Mouse (Mus musculus) hindbrain, embryonic 12.5 days (tissue): Measurements from ENCODE around the gene Thumpd3. TPM values are rescaled to one million over a fixed set of nuclear protein-coding genes. Genes with fewer than 3 reads are reported as not detected.

Experiments
- ATAC-seq: fragments of 200-750 bp; cut with Nextera tagmentation; 2 replicates; pipeline ENCODE4 v1.8.0; 2017; ENCODE audit warnings: moderate TSS enrichment; ENCODE audit not compliant: low FRiP score
- H3K27ac ChIP-seq: fragments of 300-500 bp; sonication (generic); 2 replicates; pipeline ENCODE4 v1.5.1; 2016; ENCODE audit warnings: mild to moderate bottlenecking
- H3K27me3 ChIP-seq: fragments of 300-500 bp; sonication (generic); 2 replicates; pipeline ENCODE4 v1.6.1; 2016; ENCODE audit warnings: mild to moderate bottlenecking
- H3K36me3 ChIP-seq: fragments of 300-500 bp; sonication (generic); 2 replicates; pipeline ENCODE4 v1.6.1; 2016; ENCODE audit warnings: mild to moderate bottlenecking
- H3K4me1 ChIP-seq: fragments of 300-500 bp; sonication (generic); 2 replicates; pipeline ENCODE4 v1.6.1; 2016
- H3K4me2 ChIP-seq: fragments of 300-500 bp; sonication (generic); replicated peaks from 2 replicates; pipeline ENCODE4 v1.6.1; 2016; ENCODE audit warnings: mild to moderate bottlenecking
- H3K4me3 ChIP-seq: fragments of 300-500 bp; sonication (generic); 2 replicates; pipeline ENCODE4 v1.5.1; 2016; ENCODE audit warnings: mild to moderate bottlenecking
- H3K9ac ChIP-seq: fragments of 300-500 bp; sonication (generic); 2 replicates; pipeline ENCODE4 v1.6.1; 2016; ENCODE audit warnings: mild to moderate bottlenecking, moderate library complexity
- H3K9me3 ChIP-seq: fragments of 300-500 bp; sonication (generic); replicated peaks from 2 replicates; pipeline ENCODE4 v1.6.1; 2016; ENCODE audit warnings: mild to moderate bottlenecking
- WGBS: fragments of 180-500 bp; shearing (Covaris S2); methylation state at CpG from one replicate; pipeline ENCODE4 v1.1.7; 2016; 5-methylcytosine and 5-hydroxymethylcytosine counted together
- polyA plus RNA-seq: library from polyadenylated mRNA; unstranded; fragments of >200 nt; fragmentation: Nextera tagmentation; extraction: Ambion mirVana; gene quantifications from 2 replicates; pipeline ENCODE4 v1.2.1, GENCODE M21; 2016

The Thumpd3 gene
- polyA plus RNA-seq, 1 experiment from 2014 or later: 56.6 TPM

- Histone ChIP-seq H3K27ac (no peak overlapping the region), H3K4me1 (peaks cover 14% of the 10 kb centered on the region), H3K4me3 (no peak overlapping the region), H3K27me3 (no peaks in the 10 kb centered on the region), H3K9me3 (no peaks in the 10 kb centered on the region), H3K9ac (no peak overlapping the region), H3K36me3 (no peaks in the 10 kb centered on the region), H3K4me2 (no peak overlapping the region)
- ATAC-seq: no peak
- 87% methylated on average over 2 of the region's 2 CpGs for WGBS
Measured at GRCm38 (mm10) chr6:113040319-113040718, 5.7 kb upstream of the Thumpd3 start.

- H3K36me3 ChIP-seq: no peaks in the 10 kb centered on the region
- WGBS: 83% methylated on average over 11 of the region's 11 CpGs
Measured at GRCm38 (mm10) chr6:113041215-113041990, 4.6 kb upstream of the Thumpd3 start.

GRCm38 (mm10) chr6:113045575-113045974 is 450 bp upstream of the Thumpd3 start:
- Histone ChIP-seq H3K36me3 (peaks cover 10% of the 10 kb centered on the region; the same call in 1 of the 2 replicates), H3K27ac (peak overlapping the region; percentile 89), H3K4me2 (peak overlapping the region; percentile 96), H3K4me1 (peaks cover 17% of the 10 kb centered on the region), H3K4me3 (peak overlapping the region; percentile 69), H3K9ac (peak overlapping the region; percentile 85), H3K9me3 (no peaks in the 10 kb centered on the region), H3K27me3 (no peaks in the 10 kb centered on the region)
- ATAC-seq: peak; percentile 65
- WGBS: under 1% methylated on average over 11 of the region's 11 CpGs

More at GRCm38 (mm10) chr6:113041215-113041990, 4.6 kb upstream of the Thumpd3 start:
- no peak for ATAC-seq
- Histone ChIP-seq H3K4me3 (no peak overlapping the region), H3K9ac (no peak overlapping the region), H3K27ac (no peak overlapping the region), H3K4me2 (no peak overlapping the region), H3K4me1 (peaks cover 16% of the 10 kb centered on the region), H3K9me3 (no peaks in the 10 kb centered on the region), H3K27me3 (no peaks in the 10 kb centered on the region)

DNA sequence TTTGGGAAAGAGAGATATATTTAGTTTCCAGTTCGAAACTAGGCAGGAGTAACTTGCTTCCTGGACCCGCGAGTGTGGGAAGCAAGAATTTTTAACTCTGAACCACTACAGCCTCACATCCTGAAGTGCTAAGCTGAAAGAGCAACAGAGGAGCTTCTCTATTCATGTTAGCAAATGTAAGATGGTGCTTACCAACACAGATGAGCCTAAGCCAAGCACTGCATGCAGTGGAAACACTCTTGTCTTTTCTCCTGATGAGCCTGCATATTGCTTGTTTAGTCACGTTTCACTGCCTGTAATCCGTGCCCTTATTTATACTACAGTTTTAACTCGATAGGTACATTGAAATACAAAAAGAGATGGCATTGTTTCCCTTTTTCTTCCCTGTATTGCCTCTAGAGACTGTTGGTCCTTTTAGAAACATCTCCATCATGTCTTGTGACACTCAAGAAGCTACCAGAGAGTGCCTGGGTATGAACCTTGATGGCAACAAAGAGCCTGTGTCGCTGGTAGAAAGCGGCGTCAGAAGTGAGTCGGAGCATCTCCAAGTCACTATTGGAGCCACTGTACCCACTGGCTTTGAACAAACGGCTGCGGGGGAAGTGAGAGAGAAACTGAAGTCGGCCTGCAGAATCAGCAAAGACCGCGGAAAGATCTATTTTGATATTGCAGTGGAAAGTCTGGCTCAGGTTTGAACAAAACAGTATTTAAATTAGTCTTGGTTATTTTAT is 1.2 kb downstream of the Thumpd3 start:
- 68% methylated on average over 15 of the region's 15 CpGs for WGBS
- no peak for ATAC-seq
- no peaks in the 10 kb centered on the region for H3K9me3 ChIP-seq
- H3K4me3 ChIP-seq: peak overlapping the region; percentile 69
- H3K27me3 ChIP-seq: no peaks in the 10 kb centered on the region
- no peak overlapping the region for H3K27ac ChIP-seq
- H3K9ac ChIP-seq: peak overlapping the region; percentile 85
- peak overlapping the region; percentile 96 for H3K4me2 ChIP-seq
- H3K4me1 ChIP-seq: peaks cover 17% of the 10 kb centered on the region
- peaks cover 21% of the 10 kb centered on the region for H3K36me3 ChIP-seq

GRCm38 (mm10) chr6:113048371-113048770 is 2.3 kb downstream of the Thumpd3 start:
- Histone ChIP-seq H3K4me3 (no peak overlapping the region), H3K9ac (no peak overlapping the region), H3K36me3 (peaks cover 23% of the 10 kb centered on the region), H3K4me1 (peaks cover 17% of the 10 kb centered on the region), H3K27ac (no peak overlapping the region), H3K4me2 (no peak overlapping the region), H3K27me3 (no peaks in the 10 kb centered on the region), H3K9me3 (no peaks in the 10 kb centered on the region)
- WGBS: 93% methylated on average over 2 of the region's 2 CpGs
- no peak for ATAC-seq

GRCm38 (mm10) chr6:113049159-113049558 is 3.1 kb downstream of the Thumpd3 start:
- Histone ChIP-seq H3K27me3 (no peaks in the 10 kb centered on the region), H3K36me3 (peaks cover 31% of the 10 kb centered on the region), H3K27ac (no peak overlapping the region), H3K4me3 (no peak overlapping the region), H3K4me1 (peaks cover 17% of the 10 kb centered on the region), H3K4me2 (no peak overlapping the region), H3K9me3 (no peaks in the 10 kb centered on the region), H3K9ac (no peak overlapping the region)
- 96% methylated on average over 3 of the region's 3 CpGs for WGBS
- no peak for ATAC-seq

GRCm38 (mm10) chr6:113052972-113053371 is 6.9 kb downstream of the Thumpd3 start:
- no peak overlapping the region for H3K27ac ChIP-seq
- no peaks in the 10 kb centered on the region for H3K9me3 ChIP-seq
- no peaks in the 10 kb centered on the region for H3K4me1 ChIP-seq
- H3K27me3 ChIP-seq: no peaks in the 10 kb centered on the region
- WGBS: 90% methylated on average over 3 of the region's 3 CpGs
- H3K4me3 ChIP-seq: no peak overlapping the region
- no peak for ATAC-seq
- H3K36me3 ChIP-seq: peaks cover 59% of the 10 kb centered on the region
- H3K4me2 ChIP-seq: no peak overlapping the region
- no peak overlapping the region for H3K9ac ChIP-seq

GRCm38 (mm10) chr6:113054552-113055107 is 8.6 kb downstream of the Thumpd3 start:
- Histone ChIP-seq H3K27me3 (no peaks in the 10 kb centered on the region), H3K9me3 (no peaks in the 10 kb centered on the region), H3K9ac (no peak overlapping the region), H3K4me2 (no peak overlapping the region), H3K4me3 (no peak overlapping the region), H3K36me3 (peaks cover 67% of the 10 kb centered on the region), H3K27ac (no peak overlapping the region), H3K4me1 (no peaks in the 10 kb centered on the region)
- no peak for ATAC-seq
- WGBS: 93% methylated on average over 6 of the region's 6 CpGs

DNA sequence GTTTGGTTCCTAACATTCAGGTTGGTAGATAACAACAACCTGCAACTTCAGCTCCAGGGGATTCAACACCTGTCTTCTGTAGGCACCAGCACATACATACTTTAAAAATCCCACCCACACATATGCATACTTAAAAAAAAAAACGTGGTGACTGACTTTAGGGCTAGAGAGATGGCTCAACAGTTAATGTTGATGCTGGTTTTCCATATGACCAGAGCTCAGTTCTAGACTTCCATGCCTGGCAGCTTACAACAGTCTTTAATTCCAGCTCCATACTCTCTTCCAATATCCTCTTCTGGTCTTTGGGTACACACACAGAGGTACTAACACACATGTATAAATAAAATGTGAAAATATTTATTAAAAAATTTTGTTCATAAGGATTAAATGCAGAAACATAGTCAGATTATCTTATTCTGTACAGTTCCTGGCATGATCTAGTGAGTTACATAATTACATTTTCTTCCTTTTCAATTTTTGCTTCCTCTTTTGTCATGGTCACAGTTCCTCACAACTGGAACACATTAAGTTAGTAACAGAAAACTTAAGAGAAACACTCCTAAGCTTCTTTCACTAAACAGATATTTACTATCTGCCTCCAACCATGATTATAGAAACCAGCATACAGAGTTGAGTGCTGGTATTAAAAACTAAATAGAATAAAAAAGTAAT is 15.0 kb downstream of the Thumpd3 start:
- H3K27ac ChIP-seq: no peak overlapping the region
- H3K4me1 ChIP-seq: no peaks in the 10 kb centered on the region
- peaks cover 79% of the 10 kb centered on the region for H3K36me3 ChIP-seq
- H3K27me3 ChIP-seq: no peaks in the 10 kb centered on the region
- H3K9ac ChIP-seq: no peak overlapping the region
- no peaks in the 10 kb centered on the region for H3K9me3 ChIP-seq
- no peak for ATAC-seq
- WGBS: 77% methylated on average over 1 of the region's 1 CpGs
- H3K4me3 ChIP-seq: no peak overlapping the region
- H3K4me2 ChIP-seq: no peak overlapping the region

DNA sequence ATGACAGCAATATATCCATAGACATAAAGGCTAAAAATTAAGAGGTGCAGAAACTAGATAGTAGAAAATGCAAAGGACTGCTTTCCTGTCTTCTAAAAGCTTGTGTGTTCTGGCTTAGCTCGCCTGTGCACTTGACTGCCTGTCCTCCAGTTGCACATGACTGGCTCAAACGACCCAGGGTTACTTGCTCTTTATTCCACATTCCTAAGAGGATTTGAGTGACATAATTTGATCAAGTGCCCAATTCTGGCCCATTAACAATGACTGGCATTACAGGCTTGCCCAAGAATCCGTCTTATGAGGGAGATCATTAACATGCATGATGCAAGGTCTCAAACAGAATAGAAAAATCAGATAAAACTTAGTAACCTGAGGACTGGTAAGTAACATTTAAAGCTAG is 16.2 kb downstream of the Thumpd3 start:
- no peaks in the 10 kb centered on the region for H3K4me1 ChIP-seq
- 75% methylated on average over 3 of the region's 3 CpGs for WGBS
- H3K9me3 ChIP-seq: no peaks in the 10 kb centered on the region
- H3K27me3 ChIP-seq: no peaks in the 10 kb centered on the region
- H3K4me3 ChIP-seq: no peak overlapping the region
- H3K27ac ChIP-seq: no peak overlapping the region
- peaks cover 82% of the 10 kb centered on the region for H3K36me3 ChIP-seq
- H3K9ac ChIP-seq: no peak overlapping the region
- ATAC-seq: no peak
- H3K4me2 ChIP-seq: no peak overlapping the region

DNA sequence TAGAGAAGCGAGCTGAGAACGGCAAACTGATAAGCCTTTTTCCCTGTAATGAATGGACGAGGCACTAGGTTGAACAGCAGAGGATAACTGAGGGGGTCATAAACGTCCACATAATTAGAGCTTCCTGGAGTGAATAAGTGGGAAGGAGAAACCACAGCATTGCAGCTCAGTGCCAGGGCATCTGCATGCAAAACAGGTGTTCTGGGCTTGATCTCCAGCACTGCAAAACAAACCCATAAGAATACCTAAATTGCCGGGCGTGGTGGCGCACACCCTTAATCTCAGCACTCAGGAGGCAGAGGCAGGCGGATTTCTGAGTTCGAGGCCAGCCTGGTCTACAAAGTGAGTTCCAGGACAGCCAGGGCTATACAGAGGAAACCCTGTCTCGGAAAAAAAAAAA is 17.3 kb downstream of the Thumpd3 start:
- Histone ChIP-seq H3K36me3 (peaks cover 85% of the 10 kb centered on the region), H3K4me3 (no peak overlapping the region), H3K9ac (no peak overlapping the region), H3K4me1 (no peaks in the 10 kb centered on the region), H3K4me2 (no peak overlapping the region), H3K27me3 (no peaks in the 10 kb centered on the region), H3K27ac (no peak overlapping the region), H3K9me3 (no peaks in the 10 kb centered on the region)
- ATAC-seq: no peak
- 95% methylated on average over 10 of the region's 10 CpGs for WGBS

DNA sequence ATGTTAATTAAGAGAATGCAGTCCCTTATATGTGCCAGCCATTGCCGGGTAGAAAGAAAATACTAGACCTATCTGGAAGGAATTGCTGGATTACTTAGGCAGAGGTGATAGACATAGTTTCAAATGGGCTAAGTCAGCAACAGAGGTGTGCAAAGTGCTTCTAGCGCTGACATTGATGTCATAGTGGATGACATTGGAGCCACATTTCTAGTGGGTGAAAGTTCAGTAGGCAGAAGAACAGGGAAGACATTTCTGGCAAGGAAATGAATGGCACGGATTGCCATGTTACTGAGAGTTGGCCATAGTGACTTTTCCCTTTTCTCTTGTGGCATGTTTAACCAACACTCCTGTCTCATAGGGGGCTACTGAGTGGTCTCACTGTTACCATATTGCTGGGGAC is 19.2 kb downstream of the Thumpd3 start:
- whole genome bisulfite sequencing: 85% methylated on average over 3 of the region's 3 CpGs
- peaks cover 80% of the 10 kb centered on the region for H3K36me3 ChIP-seq

More for the DNA sequence above, 19.2 kb downstream of the Thumpd3 start:
- no peak for ATAC-seq
- Histone ChIP-seq H3K4me3 (no peak overlapping the region), H3K27me3 (no peaks in the 10 kb centered on the region), H3K9me3 (no peaks in the 10 kb centered on the region), H3K4me1 (no peaks in the 10 kb centered on the region), H3K27ac (no peak overlapping the region), H3K4me2 (no peak overlapping the region), H3K9ac (no peak overlapping the region)
